Mouse (Mus musculus) layer of hippocampus, adult 18-20 months (tissue): ENCODE measurements around the gene Rgp1. TPM values are rescaled to one million over a fixed set of nuclear protein-coding genes. Genes with fewer than 3 reads are reported as not detected.

ENCODE experiments used
- DNase-seq, 2 experiments: peaks; one replicate each; pipeline ENCODE4 v3.0.0; 2022; ENCODE audit warnings: low spot score in 2 of 2
- total RNA-seq, 2 experiments: library from RNA; stranded (reverse); gene quantifications; 2 replicates each; pipeline ENCODE4 v1.2.3; 2021

The Rgp1 gene
- total RNA-seq, 2 experiments from 2014 or later, result 43.6 to 48.0 TPM

DNA sequence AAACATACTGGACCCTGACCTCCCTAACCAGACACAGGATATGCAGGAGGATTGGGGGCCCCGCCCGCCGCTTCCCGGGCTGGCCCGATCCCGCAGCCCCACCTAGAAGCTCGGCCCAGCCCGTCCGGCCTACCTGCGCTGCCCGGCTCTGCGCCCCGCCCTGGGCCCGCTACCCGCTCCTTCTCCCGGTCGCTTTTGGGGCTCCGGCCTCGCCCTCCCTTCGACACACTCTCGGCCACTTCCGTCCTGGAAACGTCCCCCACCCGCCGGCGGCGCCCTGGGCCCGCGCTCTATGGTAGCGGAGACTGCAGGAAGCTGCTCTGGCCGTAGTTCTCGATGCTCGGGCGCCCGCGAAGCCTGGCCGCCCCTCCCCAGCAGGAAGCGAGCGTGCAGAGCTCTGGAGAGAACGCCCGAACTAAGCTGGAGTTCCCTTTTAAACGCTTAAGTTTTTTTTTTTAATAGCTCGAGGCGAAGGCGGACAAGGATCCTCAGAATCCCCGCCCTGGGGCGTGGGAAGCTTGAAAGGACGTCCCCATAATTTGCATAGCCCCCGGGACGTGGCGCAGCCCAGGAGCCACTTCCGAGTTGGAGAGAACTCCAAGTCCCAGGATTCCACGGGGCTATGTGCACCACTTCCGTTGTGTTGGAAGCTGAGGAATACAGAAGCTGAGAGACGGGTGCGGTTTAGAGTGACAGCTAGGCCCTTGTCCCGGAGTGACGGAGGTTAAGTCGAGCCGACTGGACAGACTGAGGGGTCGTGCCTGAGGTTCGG, 16.3 kb upstream of the Rgp1 start, which contains the start of the genes Creb3 and Tln1:
Gene Creb3, plus strand, starts transcription at position 336 of the 772 bp plus-strand sequence.
Gene Tln1, minus strand, starts transcription at position 695 of the 772 bp plus-strand sequence.
- DNase-seq, result peak; percentile 95 to 98

DNA sequence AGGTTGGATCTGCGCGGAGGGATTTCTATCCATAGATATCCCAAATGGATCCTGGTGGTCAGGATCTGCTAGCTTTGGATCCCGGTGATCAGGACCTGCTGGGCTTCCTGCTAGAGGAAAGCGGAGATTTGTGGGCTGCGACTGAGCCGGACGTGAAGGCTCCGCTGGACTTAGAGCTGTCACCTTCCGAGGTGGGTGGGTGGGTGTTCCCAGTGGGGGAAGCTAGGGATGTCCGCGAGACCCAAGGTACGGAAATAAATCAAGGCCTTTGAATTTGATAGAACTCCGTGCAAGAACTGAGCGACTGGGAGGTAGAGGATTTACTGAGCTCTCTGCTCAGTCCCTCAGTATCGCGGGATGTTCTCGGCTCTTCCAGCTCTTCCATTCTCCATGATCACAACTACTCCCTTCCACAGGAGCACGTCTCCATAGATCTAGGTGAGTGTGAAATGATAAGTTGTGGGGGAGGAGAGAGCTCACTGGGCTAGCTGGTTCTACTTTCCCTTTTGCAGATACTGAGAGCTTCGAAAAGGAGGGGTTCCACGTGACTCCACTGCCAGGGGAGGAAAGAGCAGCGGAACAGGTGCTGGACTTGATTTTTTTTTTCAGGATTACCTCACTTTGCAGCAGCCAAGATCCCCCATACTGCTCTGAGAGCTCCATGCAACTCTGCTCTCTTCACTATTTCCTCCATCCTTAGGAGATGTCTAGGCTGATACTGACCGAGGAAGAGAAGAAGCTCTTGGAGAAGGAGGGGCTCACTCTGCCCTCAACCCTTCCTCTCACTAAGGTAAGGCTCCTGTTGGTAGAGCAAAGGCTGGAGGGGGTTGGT, 15.5 kb upstream of the Rgp1 start:
- peak in 1 of 2 experiments; percentile 15 for DNase-seq

DNA sequence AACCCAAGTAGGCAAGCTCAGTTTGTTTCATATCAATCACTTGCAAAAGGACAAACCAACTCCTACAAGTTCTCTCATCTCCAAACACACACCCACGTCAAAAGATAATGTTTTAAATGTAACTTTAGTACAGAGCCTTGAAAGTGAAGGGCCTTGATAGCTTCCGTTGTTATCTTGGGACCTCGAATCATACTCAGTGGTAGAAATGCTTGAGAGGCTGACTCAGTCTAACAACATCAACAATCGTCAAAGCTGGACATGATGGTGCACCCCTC, 15.0 kb upstream of the Rgp1 start:
- no peak for DNase-seq

DNA sequence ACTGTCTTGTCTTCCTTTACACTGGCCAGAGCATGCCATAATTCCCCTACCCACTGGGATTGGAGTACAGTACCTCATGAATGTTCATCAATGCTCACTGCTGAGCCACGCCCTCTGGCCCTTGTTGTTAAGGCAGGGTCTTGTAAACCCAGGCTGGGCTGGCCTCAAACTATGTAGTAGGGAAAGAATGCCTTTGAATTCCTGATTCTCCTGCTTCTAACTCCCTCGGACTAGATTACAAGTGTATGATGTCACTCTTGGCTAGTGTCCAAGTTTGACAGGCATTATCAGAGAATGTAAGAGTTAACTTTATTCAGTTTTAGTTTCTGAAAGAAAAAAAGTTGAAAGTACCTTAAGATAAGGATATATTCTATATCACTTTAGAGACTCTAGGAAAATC, 14.3 kb upstream of the Rgp1 start:
- DNase-seq, result no peak

DNA sequence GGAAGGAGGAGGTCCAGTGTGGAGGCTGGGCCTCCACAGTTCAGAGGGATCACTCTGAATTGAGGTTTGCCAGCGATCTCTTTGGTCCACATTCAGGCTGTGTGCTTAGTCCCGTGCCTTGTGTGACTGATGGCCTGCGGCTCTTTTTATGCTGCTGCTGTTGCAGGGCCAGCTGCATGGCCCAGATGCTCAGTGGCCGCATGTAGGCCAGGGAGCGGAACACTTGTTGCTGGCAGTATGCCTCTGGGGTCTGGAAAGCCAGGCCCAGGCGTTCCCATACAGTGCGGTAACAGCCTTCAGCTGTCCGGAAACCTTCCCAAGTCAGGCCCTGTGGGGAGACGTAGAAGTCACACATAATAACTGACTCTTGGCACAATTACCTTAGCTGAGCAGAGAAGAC, 11.4 kb upstream of the Rgp1 start:
- no peak for DNase-seq

DNA sequence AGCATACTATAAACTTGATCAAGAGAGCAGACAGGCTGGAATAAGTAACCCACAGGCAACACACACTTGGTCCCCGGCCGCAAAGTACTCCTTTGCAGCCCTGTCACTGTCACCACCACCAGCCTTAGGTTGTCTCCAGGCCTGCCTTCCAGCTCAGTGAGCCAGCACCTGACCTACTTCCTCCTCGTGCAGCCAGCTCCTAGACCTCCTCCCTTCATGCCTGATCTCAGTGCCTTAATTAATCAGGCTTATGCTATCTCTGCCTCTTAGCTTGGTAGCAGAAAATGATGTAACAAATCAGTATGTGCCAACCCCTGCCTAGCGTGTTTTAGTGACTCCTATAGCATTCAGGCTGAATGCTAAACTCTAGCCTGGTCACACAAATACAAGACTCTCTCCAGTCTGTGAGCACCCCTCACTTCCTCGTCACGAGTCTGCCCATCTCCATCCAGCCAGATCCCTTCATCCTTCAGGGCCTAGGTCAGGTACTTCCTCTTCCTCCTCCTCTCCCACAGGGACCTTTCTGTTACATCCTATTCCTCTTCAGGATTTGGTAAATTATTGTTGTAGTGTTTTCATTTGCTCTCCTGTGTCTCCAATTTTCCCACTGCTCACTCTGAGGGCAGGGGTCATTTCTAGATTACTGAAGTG, 7.0 kb upstream of the Rgp1 start:
- no peak for DNase-seq

DNA sequence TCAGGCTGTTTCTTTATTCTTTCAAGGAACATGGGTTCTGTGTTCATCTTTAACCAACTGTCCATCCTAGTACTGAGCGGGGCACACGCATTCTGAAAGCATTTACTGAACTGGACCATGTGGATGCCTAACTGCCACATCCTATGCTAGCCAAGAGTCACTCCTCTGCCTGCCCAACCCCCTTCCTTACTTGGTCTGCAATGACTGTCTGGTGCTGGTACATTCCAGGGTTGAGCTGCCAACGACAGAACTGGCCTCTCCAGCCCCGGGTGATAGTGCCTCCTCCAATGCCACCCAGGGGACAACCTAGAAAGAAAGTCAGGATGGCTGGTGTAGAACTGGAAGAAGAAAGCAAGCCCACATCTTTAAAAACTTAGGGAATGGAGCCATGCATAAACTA, 5.0 kb upstream of the Rgp1 start:
- DNase-seq, result no peak

DNA sequence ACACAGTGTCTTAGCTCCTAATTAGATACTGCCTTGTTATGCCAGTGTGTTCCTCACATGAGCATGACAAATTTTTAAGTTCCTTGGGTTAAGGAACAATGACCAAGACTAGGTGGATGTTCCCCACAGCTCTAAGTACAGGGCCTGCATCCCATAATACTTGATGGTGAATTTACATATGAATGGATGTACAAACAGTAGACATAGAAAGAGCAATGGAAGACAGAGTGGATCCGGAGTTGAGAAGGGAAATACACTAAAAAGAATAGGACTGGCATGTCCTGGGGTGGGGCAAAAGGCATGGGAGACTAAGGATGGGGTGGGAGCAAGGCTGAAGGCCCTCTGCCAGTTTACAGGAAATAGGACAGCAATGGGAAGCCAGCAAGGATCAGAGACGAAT, 3.2 kb upstream of the Rgp1 start:
- DNase-seq, result no peak

DNA sequence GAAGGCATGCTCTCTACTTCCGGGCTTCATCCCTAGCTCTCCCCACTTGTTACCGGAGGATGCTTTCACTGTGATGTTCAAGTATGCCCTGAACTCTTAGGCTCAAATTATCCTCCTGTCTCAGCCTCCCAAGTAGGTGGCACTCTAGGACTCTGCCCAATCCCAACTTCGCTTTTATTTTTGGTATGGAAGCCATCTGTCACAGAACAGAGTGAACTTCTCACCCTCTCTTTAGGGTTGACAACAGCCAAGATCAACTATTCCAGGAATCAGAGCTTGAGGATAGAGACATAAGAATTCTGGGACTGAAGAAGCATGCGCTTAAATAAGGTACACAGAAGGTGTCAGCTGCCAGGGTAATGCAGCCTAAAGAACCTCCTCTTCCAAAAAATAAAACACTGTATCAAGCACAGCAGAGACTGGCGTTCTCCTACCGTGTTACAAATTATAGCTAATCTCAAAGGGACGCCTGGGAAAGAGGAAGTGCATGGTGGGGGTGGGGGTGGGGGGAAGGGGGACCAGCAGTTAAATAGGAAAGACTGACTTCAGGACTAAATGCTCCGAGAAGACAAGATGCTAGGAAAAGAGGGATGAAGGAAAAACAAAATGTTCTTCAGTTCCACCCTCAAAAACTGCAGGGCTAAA, 1.2 kb upstream of the Rgp1 start:
- peak in 1 of 2 experiments; percentile 49 for DNase-seq

DNA sequence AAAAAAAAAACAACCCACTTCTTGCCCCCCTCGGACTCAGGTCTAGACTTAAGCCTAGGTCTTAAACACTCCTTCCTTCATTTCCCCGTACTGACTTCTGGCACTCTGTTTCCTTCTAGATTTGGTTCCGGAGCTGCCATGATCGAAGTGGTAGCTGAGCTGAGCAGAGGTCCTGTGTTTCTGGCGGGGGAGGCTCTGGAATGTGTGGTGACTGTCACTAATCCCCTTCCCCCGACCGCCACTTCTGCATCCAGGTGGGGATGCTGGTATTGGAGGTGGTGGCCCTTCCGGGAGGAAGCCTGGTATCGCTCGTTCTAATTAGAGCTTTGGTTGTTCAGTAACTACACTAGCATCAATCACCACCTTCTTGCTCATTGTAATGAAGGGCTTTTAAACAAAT, 741 bp downstream of the Rgp1 start:
- DNase-seq, result no peak

DNA sequence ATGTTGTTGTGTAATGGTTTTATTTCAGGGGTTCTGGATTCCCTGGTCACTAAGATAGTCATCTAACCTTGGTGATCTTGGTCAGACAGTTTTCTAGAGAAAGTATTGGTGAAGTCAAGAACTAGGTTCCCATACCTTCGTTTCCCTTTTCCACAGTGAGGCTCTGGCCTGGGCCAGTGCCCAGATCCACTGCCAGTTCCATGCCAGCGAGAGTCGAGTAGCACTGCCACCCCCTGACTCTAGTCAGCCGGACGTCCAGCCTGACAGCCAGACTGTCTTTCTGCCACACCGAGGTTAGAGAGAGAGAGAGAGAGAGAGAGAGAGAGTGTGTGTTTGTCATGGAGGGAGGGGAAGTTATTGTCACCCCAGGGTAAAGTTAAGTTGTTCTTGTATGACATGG, 1.2 kb downstream of the Rgp1 start:
- DNase-seq, result no peak

DNA sequence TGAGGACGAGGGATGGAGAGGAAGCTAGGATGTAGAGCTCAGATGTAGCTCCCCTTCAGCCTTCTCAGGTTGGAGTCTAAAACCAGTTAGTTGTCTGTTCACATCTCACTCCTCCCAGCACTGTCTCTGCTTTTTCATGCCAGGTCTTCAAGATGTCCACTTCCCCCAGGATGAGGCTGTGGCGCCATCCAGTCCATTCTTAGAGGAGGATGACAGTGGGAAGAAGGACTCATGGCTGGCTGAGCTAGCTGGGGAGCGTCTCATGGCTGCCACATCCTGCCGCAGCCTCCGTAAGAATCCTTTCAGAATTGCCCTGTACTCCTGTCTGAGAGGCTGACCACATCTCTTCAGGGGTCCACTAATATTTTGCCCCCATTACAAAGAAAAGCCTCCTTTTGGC, 2.2 kb downstream of the Rgp1 start:
- DNase-seq, result no peak

DNA sequence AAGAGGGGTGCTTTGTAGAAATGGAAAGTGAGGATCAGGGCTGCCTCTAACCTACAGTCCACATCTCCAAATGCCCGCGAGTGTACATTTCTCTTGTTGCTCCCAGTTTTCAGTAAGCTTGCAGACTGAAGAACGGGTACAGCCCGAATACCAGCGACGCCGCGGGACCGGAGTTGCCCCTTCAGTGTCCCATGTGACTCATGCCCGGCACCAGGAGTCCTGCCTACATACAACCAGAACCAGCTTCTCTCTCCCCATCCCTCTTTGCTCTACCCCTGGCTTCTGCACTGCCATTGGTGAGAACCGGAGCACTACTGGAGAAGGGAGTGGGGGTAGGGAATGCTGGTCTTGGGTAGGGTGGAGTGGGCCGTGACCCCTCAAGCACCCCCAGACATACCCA, 2.9 kb downstream of the Rgp1 start:
- DNase-seq, result no peak

DNA sequence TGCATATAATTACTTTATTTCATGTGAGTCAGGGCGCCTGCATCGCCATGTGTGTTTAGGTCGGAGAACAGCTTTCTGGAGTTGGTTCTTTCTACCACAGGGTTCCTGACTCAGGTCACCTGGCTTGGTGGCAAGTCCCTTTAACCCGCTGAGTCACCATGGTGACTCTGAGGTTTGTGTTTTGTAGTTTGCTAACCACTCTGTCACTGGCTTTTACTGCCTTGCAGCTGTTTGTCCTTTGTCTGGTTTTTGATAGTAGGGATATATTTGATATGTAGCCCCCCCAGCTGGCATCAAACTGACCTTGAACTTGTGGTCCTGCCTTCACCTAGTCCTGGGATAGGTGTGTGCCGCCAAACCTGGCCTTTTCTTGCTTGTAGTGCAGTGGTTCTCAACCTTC, 3.7 kb downstream of the Rgp1 start:
- no peak for DNase-seq

DNA sequence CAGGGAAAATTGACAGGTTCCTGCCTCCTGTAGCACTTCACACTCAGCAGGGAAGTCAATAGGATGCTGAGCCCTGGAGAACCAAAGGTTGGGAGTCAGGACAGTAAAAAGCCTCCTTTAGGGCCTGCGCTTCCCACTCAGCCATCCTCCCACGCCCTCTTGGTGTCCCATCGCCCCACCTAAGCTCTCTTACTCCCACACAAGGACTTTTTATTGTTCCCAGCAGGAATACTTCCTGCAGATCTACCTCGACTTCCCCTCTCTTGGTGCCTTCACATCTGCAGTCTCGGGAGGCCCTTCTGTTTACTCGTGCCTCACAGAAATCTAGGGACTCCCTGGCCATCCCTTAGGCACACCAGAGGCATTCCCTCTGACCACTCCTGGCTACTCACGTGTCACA, 4.9 kb downstream of the Rgp1 start:
- no peak for DNase-seq

DNA sequence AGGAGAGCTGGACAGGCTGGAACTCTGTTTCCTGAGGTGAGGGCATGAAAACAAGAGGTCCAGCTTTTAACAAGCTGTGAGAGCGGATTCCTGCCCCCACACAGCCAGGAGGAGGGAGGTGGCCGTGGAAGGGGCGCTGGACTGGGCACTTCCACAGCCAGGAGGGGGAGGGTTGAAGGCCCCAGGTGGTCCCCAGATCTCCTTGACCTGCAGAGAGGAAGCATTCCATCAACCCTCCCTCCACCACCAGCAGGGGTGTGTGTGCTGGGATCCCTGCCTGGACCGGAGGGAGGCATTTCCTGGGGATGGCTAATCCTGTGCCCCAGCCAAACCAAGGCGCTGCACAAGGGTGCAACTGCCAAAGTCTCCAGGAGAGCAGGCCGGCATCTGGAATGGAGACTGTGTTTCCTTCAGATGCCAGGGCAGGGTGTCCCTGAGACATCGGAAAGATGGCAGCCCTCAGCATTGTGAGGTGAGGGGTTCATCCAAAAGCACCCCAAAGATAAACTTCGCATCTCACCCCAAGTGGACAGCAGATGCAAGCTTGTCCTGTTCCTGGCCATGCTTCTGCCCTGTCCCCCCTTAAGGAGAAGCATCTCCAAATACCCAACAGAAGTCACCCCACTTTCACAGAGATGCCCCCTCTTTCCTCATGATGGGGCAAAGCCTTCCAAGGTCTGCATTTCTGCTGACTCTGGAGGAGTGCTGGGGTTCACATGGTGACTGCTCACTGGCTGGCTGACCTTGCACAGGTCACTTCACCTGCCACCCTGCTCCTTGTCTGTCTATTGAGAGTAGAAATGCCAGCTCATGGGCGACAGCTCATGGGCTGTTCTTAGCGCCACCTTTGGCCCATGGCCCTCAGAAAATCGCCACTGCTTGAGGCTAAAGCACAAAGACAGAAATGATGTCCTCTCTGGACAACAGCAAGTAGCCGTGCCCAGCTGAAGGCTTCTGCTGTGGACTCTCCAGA, 6.2 kb downstream of the Rgp1 start, which contains the start of gene Msmp:
Gene Msmp, minus strand, starts transcription at position 51 of the 973 bp plus-strand sequence.
- no peak for DNase-seq

DNA sequence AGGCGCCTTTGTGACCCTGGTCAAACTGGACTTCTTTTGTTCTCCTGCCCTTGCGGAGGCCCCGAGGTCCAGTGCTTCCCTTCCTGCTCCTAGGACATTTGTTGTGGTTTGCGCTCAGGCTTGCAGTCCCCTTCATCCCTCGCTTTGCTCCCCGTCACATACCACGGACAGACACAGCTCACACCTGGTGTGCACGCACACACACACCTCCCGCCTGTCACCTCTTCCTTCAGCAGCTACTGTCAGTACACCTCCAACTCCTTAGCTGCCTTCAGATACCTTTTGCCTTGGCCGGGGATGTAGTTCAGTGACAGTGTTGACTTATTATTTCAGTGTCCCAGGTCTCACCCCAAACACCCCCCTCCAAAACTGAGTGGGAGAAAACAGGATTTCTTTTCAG, 7.2 kb downstream of the Rgp1 start:
- DNase-seq, result no peak

DNA sequence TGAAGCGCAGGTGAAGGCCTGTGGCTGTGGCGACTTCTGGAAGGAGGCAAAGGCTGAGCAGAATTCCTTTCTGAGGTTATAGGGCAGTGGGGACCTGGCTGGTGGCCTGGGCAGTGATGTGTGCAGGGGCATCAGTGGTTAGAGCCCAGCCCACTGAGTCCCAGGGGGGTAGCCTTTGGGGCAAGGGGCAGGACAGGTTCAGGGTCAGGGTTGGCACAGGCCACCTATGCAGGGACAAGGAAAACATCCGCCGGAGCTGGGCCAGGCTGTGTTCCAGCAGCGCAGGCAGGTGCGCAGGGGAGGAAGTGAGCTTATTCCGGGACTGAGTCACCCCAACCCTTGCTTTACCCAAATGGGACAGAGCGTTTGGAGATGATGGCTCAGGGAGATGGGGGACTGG, 7.9 kb downstream of the Rgp1 start:
- DNase-seq, result no peak

DNA sequence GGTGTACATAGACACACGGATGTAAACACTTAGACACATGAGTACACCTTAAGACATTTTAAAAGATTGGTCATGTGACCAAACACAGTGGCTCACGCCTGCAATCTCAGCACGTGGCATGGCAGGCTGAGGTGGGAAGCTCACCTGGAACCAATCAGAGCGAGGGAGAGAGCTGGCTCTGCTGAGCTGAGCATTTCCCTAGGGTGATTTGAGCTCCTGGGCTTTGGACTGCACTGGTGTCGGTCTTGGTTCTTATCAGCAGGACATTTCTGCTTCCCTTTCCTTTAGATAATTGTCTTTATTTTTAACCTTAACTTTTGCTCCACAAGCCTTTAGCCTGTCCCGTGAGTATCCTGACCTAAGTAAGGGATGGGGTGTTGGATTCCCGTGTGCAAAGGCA, 9.2 kb downstream of the Rgp1 start:
- no peak for DNase-seq

DNA sequence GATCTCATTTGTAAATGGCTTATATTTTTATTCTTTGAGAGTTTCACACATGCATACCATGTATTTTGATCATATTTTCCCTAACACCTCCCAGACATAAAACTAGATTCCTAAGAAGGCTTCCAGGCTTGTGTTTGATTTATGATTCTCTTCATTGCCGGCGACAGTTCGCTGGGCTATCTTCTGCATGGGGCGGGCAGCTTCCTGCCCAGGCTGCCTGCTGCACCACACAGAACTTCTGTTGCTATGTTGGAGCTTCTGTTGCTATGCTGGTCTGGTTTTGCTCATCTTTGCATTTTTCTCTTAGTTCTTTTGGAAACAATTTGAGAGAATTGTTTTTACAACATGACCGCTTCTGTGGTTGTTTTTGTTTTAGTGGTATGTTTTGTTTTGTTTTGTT, 13.0 kb downstream of the Rgp1 start:
- no peak for DNase-seq
